Mouse (Mus musculus): Measurements from ENCODE around the gene Itga3. TPM values are rescaled to one million over a fixed set of nuclear protein-coding genes. Genes with fewer than 3 reads are reported as not detected.

Gene Itga3
- polyA plus RNA-seq, 1 experiment from 2014 or later, result 4.4 TPM

DNA sequence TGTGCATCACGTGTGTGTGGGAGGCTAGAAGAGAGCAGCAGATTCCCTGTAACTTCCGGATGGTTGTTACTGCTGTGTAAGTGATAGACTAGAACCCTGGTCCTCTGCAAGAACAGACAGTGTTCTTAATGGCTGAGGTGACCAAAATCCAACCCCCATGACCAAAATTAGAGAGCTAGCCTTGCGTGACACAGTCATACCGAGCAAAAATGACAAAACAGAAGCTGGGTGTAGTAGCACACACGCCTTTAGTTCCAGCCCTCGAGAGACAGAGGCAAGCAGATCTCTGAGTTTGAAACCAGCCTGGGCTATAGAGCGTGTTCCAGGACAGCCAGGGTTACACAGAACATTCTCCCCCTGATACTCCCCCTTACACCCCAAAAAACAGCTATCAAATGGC is 33.5 kb upstream of the Itga3 start:
- H3K27me3 ChIP-seq (ENCODE audit: control insufficient read depth, insufficient read depth, low read length), result no peaks in the 10 kb centered on the region; the same call in 1 of the 2 replicates
- no peak overlapping the region for H3K4me2 ChIP-seq (replicated peaks; ENCODE audit: low read depth, low read length)
- no peaks in the 10 kb centered on the region; the same call in 1 of the 2 replicates for H3K4me1 ChIP-seq (replicated peaks; ENCODE audit: control insufficient read depth, insufficient read depth, low read length)
- no peak overlapping the region for H3K9ac ChIP-seq (ENCODE audit: low read depth, low read length)
- H3K4me3 ChIP-seq (ENCODE audit: low read depth, low read length), result no peak overlapping the region
- no peaks in the 10 kb centered on the region for H3K9me3 ChIP-seq (ENCODE audit: control insufficient read depth, low read length)
- 82% methylated on average over 7 of the region's 7 CpGs for WGBS
- DNase-seq (ENCODE audit: low spot score) (no peak), ATAC-seq (ENCODE audit: low FRiP score) (no peak)
- no peak overlapping the region for H3K27ac ChIP-seq (ENCODE audit: low read depth, low read length)
- H3K36me3 ChIP-seq (ENCODE audit: control insufficient read depth, insufficient read depth, low read length), result no peaks in the 10 kb centered on the region

- H3K4me1 ChIP-seq (replicated peaks; ENCODE audit: control insufficient read depth, insufficient read depth, low read length), result no peaks in the 10 kb centered on the region; the same call in 1 of the 2 replicates
- H3K4me2 ChIP-seq (replicated peaks; ENCODE audit: low read depth, low read length), result no peak overlapping the region
- no peaks in the 10 kb centered on the region; the same call in 1 of the 2 replicates for H3K27me3 ChIP-seq (ENCODE audit: control insufficient read depth, insufficient read depth, low read length)
- no peak overlapping the region for H3K4me3 ChIP-seq (ENCODE audit: low read depth, low read length)
- DNase-seq (ENCODE audit: low spot score) (no peak), ATAC-seq (ENCODE audit: low FRiP score) (no peak)
- H3K36me3 ChIP-seq (ENCODE audit: control insufficient read depth, insufficient read depth, low read length), result no peaks in the 10 kb centered on the region
- WGBS, result 81% methylated on average over 2 of the region's 2 CpGs
- no peak overlapping the region for H3K9ac ChIP-seq (ENCODE audit: low read depth, low read length)
- H3K9me3 ChIP-seq (ENCODE audit: control insufficient read depth, low read length), result no peaks in the 10 kb centered on the region
- no peak overlapping the region for H3K27ac ChIP-seq (ENCODE audit: low read depth, low read length)
Observed at GRCm38 (mm10) chr11:95109000-95109399, 32.4 kb upstream of the Itga3 start.

GRCm38 (mm10) chr11:95106440-95107236 is 30.0 kb upstream of the Itga3 start:
- 0 out of 2 replicates have a peak, but pooled peaks have one; percentile 40 for ATAC-seq (ENCODE audit: low FRiP score)
- Histone ChIP-seq H3K27ac (ENCODE audit: low read depth, low read length) (no peak overlapping the region), H3K27me3 (ENCODE audit: control insufficient read depth, insufficient read depth, low read length) (no peaks in the 10 kb centered on the region; the same call in 1 of the 2 replicates), H3K4me3 (ENCODE audit: low read depth, low read length) (no peak overlapping the region), H3K4me2 (replicated peaks; ENCODE audit: low read depth, low read length) (no peak overlapping the region), H3K36me3 (ENCODE audit: control insufficient read depth, insufficient read depth, low read length) (no peaks in the 10 kb centered on the region), H3K9me3 (ENCODE audit: control insufficient read depth, low read length) (no peaks in the 10 kb centered on the region), H3K4me1 (replicated peaks; ENCODE audit: control insufficient read depth, insufficient read depth, low read length) (no peaks in the 10 kb centered on the region; the same call in 1 of the 2 replicates), H3K9ac (ENCODE audit: low read depth, low read length) (no peak overlapping the region)
- WGBS, result 41% methylated on average over 23 of the region's 23 CpGs
- peak; percentile 87 for DNase-seq (ENCODE audit: low spot score)

DNA sequence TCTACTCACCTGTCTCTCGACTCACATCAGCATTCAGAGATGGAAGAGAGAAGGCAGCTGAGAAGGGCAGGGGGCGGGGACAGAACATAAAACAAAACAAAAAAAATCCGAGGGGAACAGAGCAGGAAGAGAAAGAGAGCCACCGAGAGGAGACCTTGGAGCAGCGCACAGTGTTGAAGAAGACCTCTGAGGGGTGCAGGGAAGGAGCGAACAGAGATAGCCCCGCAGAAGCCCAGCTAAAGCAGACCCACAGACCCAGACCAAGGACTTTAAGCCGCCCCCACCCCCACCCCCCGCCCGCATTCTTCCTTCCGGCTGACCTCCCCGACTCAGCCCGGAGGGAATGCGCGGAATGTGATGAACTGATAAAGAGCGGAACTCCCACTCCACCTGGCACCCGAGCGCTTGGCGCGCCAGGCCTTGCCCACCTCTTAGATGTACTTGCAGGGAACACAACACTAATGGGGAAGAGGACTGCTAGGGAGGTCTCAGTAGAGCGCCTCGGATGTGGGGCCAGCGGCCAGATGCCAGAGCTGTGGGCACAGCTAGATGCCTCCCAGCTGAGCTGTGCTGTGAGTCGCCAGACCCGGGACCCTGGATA is 28.8 kb upstream of the Itga3 start:
- WGBS, result 4% methylated on average over 25 of the region's 25 CpGs
- no peaks in the 10 kb centered on the region for H3K36me3 ChIP-seq (ENCODE audit: control insufficient read depth, insufficient read depth, low read length)
- H3K27me3 ChIP-seq (ENCODE audit: control insufficient read depth, insufficient read depth, low read length), result no peaks in the 10 kb centered on the region; the same call in 1 of the 2 replicates
- peak overlapping the region; percentile 29 for H3K4me2 ChIP-seq (replicated peaks; ENCODE audit: low read depth, low read length)
- no peaks in the 10 kb centered on the region; the same call in 1 of the 2 replicates for H3K4me1 ChIP-seq (replicated peaks; ENCODE audit: control insufficient read depth, insufficient read depth, low read length)
- H3K9ac ChIP-seq (ENCODE audit: low read depth, low read length), result no peak overlapping the region
- DNase-seq (ENCODE audit: low spot score), result no peak
- no peak overlapping the region for H3K4me3 ChIP-seq (ENCODE audit: low read depth, low read length)
- H3K9me3 ChIP-seq (ENCODE audit: control insufficient read depth, low read length), result no peaks in the 10 kb centered on the region
- no peak overlapping the region for H3K27ac ChIP-seq (ENCODE audit: low read depth, low read length)
- ATAC-seq (ENCODE audit: low FRiP score), result no peak

DNA sequence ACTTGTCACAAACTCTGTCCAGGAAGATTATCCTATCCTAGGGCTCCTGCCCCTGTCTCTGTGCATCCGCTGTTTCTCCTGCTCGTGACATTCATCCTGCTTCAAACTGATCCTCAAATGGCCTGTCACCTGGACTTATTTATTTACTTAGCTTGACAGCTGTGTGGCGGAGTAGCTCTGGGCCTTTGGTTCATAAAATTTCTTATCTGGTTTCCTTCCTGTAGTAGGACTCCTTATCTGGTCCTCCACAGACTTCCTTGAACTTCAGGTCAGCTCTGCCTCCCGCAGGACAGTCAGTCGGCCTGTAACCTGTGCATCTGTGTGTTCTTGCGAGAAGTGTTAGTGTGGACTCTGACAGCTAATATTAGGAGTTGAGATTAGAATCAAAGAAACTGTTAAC is 27.7 kb upstream of the Itga3 start:
- no peaks in the 10 kb centered on the region for H3K36me3 ChIP-seq (ENCODE audit: control insufficient read depth, insufficient read depth, low read length)
- WGBS, result 70% methylated on average over 6 of the region's 6 CpGs
- no peaks in the 10 kb centered on the region; the same call in 1 of the 2 replicates for H3K4me1 ChIP-seq (replicated peaks; ENCODE audit: control insufficient read depth, insufficient read depth, low read length)
- H3K4me2 ChIP-seq (replicated peaks; ENCODE audit: low read depth, low read length), result no peak overlapping the region
- no peaks in the 10 kb centered on the region for H3K9me3 ChIP-seq (ENCODE audit: control insufficient read depth, low read length)
- H3K9ac ChIP-seq (ENCODE audit: low read depth, low read length), result no peak overlapping the region
- H3K4me3 ChIP-seq (ENCODE audit: low read depth, low read length), result no peak overlapping the region
- ATAC-seq (ENCODE audit: low FRiP score), result no peak
- no peak overlapping the region for H3K27ac ChIP-seq (ENCODE audit: low read depth, low read length)
- no peaks in the 10 kb centered on the region; the same call in 1 of the 2 replicates for H3K27me3 ChIP-seq (ENCODE audit: control insufficient read depth, insufficient read depth, low read length)
- DNase-seq (ENCODE audit: low spot score), result no peak

DNA sequence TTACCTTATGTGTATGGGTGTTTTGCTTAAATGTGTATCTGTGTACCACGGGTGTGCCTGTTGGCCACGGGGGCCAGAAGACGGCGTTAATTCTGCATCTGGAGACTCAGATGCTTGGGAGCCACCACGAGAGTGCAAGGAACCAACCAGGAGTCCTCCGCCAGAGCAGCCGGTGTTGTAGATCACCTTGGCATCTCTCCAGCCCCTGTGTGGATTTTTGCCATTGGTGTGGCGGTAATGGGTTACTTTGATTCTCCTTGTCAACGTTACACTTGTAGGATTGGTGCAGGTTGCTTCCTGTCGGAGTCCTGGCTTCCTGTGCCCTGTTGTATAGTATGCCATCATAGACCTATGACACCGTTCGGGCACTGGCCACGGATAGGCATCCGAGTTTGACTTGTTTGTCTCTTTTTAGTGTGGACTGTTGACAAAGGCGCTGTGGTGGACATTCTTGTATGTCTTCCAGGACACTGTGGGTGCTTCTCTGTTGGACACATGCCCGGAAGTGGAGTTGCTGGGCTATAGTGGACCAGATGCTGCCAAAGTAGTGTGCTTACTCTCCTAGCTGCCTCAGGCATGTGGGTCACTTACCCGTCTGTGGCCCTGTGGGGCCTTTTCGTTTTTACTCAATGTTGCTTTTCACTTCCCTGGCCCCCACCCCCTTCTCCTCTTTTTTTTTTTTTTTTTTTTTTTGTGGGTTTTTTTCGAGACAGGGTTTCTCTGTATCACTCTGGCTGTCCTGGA is 25.7 kb upstream of the Itga3 start:
- Histone ChIP-seq H3K4me1 (replicated peaks; ENCODE audit: control insufficient read depth, insufficient read depth, low read length) (no peaks in the 10 kb centered on the region; the same call in 1 of the 2 replicates), H3K9me3 (ENCODE audit: control insufficient read depth, low read length) (no peaks in the 10 kb centered on the region), H3K4me2 (replicated peaks; ENCODE audit: low read depth, low read length) (no peak overlapping the region), H3K27ac (ENCODE audit: low read depth, low read length) (no peak overlapping the region), H3K27me3 (ENCODE audit: control insufficient read depth, insufficient read depth, low read length) (no peaks in the 10 kb centered on the region; the same call in 1 of the 2 replicates), H3K4me3 (ENCODE audit: low read depth, low read length) (no peak overlapping the region), H3K9ac (ENCODE audit: low read depth, low read length) (no peak overlapping the region), H3K36me3 (ENCODE audit: control insufficient read depth, insufficient read depth, low read length) (no peaks in the 10 kb centered on the region)
- ATAC-seq (ENCODE audit: low FRiP score), result no peak
- no peak for DNase-seq (ENCODE audit: low spot score)
- 90% methylated on average over 19 of the region's 19 CpGs for WGBS

- Histone ChIP-seq H3K9me3 (ENCODE audit: control insufficient read depth, low read length) (no peaks in the 10 kb centered on the region), H3K27me3 (ENCODE audit: control insufficient read depth, insufficient read depth, low read length) (no peaks in the 10 kb centered on the region; the same call in 1 of the 2 replicates), H3K4me3 (ENCODE audit: low read depth, low read length) (no peak overlapping the region), H3K9ac (ENCODE audit: low read depth, low read length) (no peak overlapping the region), H3K4me1 (replicated peaks; ENCODE audit: control insufficient read depth, insufficient read depth, low read length) (0 out of 2 replicates have a peak, but pooled peaks cover 2% of the 10 kb centered on the region), H3K27ac (ENCODE audit: low read depth, low read length) (no peak overlapping the region), H3K4me2 (replicated peaks; ENCODE audit: low read depth, low read length) (no peak overlapping the region), H3K36me3 (ENCODE audit: control insufficient read depth, insufficient read depth, low read length) (no peaks in the 10 kb centered on the region)
- WGBS, result 14% methylated on average over 16 of the region's 16 CpGs
- ATAC-seq (ENCODE audit: low FRiP score) (no peak), DNase-seq (ENCODE audit: low spot score) (no peak)
Observed at GRCm38 (mm10) chr11:95101071-95101788, 24.6 kb upstream of the Itga3 start.

- Histone ChIP-seq H3K9ac (ENCODE audit: low read depth, low read length) (no peak overlapping the region), H3K27me3 (ENCODE audit: control insufficient read depth, insufficient read depth, low read length) (no peaks in the 10 kb centered on the region), H3K36me3 (ENCODE audit: control insufficient read depth, insufficient read depth, low read length) (no peaks in the 10 kb centered on the region), H3K4me3 (ENCODE audit: low read depth, low read length) (no peak overlapping the region), H3K4me2 (replicated peaks; ENCODE audit: low read depth, low read length) (no peak overlapping the region), H3K9me3 (ENCODE audit: control insufficient read depth, low read length) (no peaks in the 10 kb centered on the region), H3K27ac (ENCODE audit: low read depth, low read length) (no peak overlapping the region), H3K4me1 (replicated peaks; ENCODE audit: control insufficient read depth, insufficient read depth, low read length) (0 out of 2 replicates have a peak, but pooled peaks cover 2% of the 10 kb centered on the region)
- no peak for DNase-seq (ENCODE audit: low spot score)
- WGBS, result 24% methylated on average over 3 of the region's 3 CpGs
- no peak for ATAC-seq (ENCODE audit: low FRiP score)
Observed at GRCm38 (mm10) chr11:95100393-95100792, 23.8 kb upstream of the Itga3 start.
